Mouse (Mus musculus) adrenal gland, postnatal 4 days (tissue): ENCODE measurements around the gene Ppp1ca. TPM values are rescaled to one million over a fixed set of nuclear protein-coding genes. Genes with fewer than 3 reads are reported as not detected.

ENCODE experiments used
- DNase-seq, 2 experiments: peaks; one replicate each; pipeline ENCODE4 v3.0.0; 2021 to 2022; ENCODE audit warnings: low spot score in 2 of 2, mixed read lengths in 2 of 2
- total RNA-seq, 2 experiments: library from RNA; stranded (reverse); gene quantifications; 2 replicates each; pipeline ENCODE4 v1.2.3; 2021

The Ppp1ca gene
- total RNA-seq, 2 experiments from 2014 or later = 464 to 467 TPM

DNA sequence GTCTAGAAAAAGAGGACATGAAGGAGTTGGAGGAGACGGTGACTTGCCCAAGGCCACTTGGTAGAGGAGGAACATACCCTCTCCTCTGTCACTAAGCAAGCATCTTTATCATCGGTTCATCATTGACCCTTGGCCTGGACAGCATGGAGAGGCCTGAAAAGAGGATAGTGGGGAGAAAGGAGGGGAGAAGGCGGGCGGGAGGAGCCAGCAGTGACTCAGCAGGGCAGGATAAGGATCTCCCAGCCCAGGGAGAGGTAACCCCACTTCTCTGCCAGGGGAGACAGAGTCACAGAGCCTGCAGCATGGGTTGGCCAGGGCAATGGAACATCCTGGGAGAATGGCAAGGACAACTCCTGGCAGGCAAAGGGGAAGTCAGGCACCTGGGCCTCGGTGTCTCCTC lies 16.7 kb downstream of the Ppp1ca start:
- no peak for DNase-seq

DNA sequence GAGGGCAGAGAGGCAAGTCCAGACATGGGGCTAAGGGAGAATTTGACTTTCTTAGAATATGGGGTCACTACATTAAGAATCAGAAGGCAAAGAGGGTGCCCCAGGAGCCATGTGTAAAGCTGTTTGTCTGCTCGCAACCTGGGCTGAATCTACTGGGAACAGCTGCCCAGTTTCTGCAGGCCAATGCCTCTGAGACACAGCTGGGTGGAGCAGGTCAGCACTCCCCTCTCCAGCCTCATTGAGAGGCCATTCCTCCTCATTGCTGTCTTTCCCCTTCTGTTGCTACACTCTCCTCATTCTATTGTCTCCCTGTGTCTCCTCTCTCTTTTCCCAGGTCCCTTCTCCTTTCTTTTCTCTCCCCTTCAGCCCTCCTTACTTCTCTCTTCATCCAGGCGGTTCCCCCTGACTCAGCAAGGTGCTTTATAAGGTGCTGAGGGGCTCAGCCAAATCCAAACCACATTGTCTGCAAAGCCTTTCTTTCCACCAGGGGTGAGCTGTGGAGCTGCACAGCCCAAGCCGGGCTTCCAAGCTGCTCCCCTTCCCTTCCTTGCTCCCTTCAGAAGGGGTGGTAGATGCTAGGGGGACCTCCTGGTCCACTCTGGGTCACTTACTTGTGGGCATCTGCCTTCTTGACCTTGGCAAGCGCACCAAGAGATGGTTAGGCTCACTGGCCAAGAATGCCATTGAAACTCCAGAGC lies 20.2 kb downstream of the Ppp1ca start:
- no peak for DNase-seq

DNA sequence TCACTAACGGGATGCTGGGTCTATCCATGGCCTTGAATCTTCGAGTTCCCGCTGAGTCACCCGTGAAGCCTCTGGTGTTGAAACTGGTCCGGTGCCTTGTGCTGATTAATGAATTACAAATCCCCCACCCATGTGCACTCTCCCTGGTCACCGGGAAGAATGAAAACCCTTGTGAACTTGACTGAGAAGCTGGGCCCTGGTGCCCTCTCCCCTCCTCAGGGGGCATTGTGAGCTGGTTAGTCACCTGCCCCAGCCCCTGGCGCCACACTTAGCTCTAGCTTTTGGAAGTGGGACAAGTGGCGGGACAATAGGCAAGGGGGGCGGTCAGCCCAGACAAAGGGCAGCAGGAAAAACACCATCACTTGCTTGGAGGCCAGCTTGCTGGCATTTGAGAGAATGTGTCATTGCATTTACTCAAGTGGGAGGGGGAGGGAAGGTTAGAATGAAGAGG lies 21.7 kb downstream of the Ppp1ca start:
- no peak for DNase-seq

DNA sequence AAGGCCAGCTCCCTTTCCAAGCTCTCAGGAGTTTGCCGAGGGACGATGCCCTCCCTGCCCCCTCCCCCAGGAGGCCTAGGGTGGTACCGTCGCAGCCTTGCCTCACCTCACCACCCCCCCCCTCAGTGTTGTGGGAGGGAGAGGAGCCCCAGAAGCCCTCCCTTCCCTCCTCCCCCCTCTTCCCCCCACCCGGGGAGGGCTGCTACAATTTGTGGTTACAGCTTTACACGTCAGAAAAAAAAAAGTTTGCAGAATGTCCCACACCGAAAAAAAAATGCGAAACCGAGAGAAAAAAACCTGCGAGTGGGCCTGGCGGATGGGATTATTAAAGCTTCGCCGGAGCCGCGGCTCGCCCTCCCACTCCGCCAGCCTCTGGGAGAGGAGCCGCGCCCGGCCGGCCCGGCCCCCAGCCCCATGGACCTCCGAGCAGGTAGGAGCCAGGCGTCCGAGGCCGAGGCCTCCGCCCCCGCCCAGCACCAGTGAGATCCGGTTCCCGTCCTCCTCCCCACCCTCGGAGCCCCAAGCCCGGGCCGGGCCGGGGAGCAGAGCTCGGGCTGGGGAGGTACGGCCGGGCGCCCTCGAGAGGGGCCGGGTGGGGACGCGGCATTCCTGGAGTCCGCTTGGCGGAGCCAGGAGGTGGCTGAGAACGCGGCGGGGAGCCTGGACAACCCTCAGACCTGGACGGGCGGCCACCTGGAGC lies 22.4 kb downstream of the Ppp1ca start, which contains the start of the genes Clcf1 and AC109138.7:
Clcf1 (plus strand) TSS at position 168 of the 700 bp plus-strand sequence.
AC109138.7 (plus strand) TSS at position 287 of the 700 bp plus-strand sequence.
- no peak for DNase-seq

DNA sequence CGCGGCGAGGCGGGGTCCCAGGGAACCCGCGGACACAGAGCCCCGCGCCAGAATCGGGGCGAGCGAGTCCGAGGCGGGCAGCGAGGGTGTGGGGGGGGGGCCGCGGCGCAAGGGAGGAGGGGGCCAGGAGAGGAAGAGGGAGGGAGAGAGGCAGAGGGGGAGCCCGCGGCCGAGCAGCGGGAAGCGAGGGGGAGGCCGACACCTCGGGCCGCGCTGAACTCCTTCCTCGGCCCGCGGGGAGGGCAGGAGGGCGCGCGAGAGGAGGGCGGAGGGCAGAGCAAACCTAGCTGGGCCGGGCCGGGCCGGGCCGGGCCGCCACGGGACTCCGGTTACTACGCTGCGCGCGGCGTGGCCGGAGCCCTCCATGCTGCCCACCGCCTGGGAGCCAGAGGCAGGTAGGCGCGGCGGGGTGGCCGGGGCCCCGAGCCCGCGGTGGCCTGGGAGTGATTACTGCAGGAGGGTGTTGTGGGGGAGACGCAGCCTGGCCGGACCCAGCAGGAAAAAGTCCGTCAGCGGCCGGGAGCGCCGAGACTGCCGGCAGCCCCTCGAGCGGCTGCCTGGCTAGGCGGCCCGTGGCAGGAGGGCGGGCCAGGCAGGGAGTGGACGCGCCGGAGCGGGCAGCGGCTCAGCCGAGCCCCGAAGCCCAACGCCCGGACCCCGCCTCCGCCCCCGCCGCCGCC lies 23.0 kb downstream of the Ppp1ca start:
- no peak for DNase-seq

DNA sequence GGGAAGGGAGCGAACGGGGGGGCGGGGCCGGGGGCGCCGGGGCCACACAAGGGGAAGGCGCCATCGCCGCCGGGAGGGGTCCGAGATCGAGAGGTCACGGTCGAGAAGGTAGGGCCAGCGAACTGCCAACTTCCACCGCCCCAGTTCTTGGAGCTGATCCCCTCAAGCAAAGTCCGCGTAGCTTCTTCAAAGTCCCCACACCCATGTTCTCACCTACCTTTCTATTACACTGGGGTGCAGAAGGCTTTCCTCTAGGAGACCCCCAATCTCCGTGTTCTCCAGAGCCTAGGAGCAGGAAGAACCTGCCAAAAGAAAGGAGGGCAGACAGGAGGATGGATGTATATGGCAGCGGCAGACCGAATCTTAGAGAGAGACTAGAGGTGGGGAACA lies 23.6 kb downstream of the Ppp1ca start:
- no peak for DNase-seq

DNA sequence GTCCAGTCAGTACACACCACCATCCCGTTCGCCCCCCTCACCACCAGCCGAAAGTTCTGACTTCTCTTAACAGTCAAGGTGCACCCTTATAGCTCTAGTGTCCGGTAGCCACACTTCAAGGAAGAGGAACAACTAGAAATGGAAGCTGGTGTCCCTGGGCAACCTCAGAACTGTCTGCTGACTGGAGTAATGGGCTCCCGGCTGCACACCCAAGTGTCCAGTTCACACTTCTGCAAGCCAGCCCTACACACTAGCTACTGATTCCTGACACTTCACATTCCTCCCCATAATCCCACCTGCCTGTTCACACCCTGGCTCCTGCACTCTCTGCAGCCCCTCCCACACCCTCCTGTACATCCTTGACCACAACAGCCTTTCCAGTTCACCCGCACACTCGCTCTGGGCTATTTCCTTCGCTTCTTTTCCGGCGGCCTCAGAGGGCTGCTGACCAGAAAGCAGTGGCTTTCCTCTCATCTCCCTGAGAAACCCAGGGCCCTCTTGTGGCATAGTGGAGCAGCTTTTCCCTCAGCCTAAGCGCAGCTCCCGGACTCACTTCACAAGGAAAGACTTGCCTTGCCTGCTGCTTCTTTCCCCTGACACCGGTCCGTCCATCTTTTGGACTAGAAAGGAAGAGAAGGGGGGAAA lies 24.3 kb downstream of the Ppp1ca start:
- no peak for DNase-seq

DNA sequence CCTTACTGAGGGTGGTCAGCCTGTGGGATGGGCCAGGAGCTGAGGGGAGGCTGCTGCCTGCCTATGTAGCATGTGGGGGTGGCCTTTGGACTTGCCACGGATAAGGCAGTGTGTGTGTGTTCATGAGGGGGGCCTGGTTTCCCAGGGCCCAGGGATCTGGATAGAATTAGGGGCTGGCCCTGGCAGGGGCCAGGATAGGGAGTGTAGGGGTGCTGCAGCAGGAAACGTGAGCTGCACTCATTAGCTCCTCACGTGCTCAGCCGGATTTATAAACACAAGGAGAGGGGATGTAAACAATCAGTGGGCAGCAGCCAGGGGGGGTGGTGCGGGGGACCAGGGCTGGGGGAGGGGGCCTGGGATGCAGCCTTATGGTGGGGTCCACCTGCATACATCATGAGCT lies 25.3 kb downstream of the Ppp1ca start:
- no peak for DNase-seq

DNA sequence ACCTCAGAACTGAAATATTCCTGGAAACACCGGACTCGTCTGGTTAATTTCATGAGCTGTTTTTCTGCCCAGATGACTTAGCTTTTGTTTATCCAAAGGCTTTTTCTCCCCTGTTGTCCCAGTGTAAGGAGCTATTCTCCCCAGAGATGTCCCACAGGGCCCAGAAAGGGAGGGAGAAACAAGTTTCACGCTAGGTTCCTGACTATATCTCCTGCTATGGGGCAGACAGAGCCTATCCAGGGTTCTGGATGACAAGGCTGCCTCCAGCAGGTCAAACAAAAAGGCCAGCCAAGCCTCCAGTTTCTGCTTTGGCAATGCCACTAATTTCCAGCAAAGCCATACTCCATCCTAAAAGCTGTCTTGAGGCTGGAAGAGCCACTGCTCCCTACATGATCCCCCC lies 26.0 kb downstream of the Ppp1ca start:
- DNase-seq = no peak

DNA sequence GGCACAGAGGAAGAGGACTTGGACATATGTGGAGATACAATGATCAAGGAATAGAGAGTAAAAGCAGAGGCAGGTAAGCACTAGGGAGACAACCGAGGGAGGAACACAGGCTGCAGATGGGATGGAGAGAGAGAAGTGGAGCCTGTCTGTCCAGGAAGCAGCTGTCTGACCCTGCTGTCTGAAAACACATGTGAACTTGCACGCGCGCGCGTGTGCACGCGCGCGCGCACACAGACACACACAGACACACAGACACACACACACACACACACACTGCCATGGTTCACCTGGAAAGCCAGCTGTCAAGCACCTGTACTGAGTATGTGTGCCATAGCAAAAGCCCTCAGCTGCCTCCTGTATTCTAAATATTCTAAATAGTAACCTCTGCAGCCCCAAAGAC lies 26.4 kb downstream of the Ppp1ca start:
- DNase-seq = no peak

DNA sequence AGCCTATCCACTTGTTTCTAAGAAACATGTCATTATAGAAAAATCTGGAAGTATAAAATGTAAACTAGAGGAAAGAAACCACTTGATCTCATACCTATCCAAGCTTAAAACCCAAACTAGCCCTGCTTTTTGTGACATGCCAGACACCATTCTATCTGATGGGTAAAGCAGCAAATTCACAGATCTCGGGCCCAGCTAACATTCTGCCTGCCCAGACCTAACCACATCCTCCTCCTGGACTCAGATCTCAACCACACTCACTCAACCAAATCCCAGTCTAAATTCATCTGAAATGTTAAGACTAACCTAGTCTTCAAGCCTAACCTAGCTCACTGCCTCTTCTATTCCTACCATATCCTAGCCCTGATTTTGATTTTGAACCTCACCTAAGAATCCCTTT lies 26.9 kb downstream of the Ppp1ca start:
- DNase-seq = no peak

DNA sequence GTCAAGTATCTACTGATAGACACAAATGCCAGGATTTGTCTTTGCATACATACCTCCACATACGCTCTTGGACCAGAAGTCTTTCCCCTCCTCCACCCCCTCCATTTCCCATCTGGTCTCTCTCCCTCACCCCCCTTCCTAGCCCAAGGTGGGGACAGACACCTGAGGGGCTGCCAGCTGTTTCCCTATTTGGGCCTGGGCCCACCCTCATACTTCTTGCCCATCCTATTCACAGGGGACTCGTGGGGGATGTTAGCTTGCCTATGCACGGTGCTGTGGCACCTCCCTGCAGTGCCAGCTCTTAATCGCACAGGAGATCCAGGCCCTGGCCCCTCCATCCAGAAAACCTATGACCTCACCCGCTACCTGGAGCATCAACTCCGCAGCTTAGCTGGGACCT lies 28.1 kb downstream of the Ppp1ca start:
- no peak for DNase-seq

DNA sequence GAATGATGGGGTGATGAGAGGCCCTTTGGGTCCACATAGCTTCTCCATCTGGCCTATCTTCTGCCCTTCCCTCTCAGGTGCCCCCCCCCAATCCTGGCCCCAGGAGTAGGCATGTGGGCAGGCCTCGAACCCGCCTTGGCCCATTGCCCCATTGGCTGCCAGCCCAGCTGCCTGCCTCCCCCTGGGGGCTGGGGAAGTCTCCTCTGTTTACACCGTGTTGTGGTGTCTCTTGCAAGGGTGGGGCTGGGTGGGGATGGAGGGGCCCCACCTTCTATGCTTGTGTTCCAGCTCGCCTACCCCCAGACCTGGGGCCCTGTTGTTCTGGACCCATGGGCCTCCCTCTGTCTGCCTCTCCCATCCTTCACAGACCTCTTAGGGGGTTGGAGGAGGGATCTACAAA lies 28.6 kb downstream of the Ppp1ca start:
- DNase-seq = no peak

DNA sequence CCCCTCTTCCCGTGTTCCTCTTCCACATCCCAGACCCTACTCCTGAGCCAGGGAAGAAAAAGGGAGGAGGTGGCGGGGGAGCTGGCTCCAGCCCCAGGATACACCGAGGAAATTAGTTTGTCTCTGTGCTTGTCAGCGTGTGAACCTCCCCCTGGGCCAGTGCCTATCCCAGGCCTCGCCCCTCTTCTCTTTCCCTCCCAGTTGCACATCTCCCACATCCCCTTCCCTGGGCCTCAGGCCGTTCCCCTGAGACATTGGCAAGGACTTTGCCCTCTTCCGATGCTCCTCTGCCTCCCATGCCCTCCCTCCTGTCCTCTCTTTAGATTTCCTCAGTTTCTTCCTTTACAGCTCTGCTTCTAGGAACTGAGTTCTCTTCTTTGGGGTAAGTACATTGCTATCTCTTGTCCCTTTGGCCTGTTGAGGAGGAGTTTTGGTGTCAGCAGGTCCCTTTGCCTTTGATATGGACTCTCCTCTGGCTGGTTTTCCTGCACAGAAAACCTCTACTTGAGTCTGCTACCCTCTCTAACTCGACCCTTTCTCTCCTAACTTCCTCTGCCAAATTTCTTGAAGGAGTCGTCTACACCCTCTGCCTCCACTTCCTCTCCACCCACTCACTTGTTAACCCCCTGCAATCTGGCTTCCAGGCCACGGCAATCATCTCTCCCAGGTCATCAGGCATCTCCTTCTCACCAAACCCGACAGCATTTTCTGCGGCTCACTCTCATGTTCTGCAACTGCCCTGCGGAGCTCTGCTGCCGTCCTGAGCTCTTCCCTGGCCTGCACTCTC lies 29.3 kb downstream of the Ppp1ca start:
- DNase-seq = no peak

DNA sequence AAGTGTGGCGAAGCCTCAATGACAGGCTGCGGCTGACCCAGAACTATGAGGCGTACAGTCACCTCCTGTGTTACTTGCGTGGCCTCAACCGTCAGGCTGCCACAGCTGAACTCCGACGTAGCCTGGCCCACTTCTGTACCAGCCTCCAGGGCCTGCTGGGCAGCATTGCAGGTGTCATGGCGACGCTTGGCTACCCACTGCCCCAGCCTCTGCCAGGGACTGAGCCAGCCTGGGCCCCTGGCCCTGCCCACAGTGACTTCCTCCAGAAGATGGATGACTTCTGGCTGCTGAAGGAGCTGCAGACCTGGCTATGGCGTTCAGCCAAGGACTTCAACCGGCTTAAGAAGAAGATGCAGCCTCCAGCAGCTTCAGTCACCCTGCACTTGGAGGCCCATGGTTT lies 30.3 kb downstream of the Ppp1ca start:
- no peak for DNase-seq

DNA sequence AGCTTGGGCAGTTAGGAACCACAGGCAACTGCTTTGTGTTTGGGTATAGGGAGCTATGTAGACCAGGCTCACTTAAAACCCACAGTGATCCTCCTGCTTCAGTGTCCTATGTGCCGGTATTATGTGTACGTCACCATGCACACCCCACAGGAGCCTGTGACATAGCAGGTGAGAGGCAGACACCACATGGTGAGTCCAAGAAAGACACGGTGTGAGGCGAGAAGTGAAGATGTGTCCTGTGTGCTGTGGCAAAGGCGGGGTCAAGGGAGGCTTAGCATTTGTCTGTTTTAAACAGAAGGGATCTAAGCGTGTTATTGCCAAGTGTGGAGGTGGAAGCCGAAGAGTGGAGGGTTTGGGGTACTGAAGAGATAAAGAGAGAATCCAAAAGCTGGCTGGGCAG lies 34.9 kb downstream of the Ppp1ca start:
- no peak for DNase-seq

DNA sequence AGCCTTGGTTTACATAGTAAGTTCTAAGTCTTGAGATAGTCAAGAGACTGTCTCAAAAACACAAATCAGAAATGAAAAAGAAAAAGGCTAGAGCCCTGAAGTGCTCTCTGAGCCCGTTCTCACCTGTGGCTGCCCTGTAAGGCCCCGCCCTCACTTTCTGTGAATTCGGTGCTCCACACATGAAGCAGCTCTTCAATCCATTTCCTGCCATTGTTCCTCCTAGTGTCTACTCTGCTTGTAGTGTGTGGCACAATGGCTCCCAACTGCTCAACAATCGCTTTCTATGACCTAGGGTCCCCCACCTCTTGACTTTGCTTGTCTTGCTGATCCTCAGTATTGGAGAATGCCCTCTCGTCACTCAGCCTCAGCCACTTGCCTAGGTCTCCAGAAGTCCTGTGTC lies 35.6 kb downstream of the Ppp1ca start:
- DNase-seq = no peak

DNA sequence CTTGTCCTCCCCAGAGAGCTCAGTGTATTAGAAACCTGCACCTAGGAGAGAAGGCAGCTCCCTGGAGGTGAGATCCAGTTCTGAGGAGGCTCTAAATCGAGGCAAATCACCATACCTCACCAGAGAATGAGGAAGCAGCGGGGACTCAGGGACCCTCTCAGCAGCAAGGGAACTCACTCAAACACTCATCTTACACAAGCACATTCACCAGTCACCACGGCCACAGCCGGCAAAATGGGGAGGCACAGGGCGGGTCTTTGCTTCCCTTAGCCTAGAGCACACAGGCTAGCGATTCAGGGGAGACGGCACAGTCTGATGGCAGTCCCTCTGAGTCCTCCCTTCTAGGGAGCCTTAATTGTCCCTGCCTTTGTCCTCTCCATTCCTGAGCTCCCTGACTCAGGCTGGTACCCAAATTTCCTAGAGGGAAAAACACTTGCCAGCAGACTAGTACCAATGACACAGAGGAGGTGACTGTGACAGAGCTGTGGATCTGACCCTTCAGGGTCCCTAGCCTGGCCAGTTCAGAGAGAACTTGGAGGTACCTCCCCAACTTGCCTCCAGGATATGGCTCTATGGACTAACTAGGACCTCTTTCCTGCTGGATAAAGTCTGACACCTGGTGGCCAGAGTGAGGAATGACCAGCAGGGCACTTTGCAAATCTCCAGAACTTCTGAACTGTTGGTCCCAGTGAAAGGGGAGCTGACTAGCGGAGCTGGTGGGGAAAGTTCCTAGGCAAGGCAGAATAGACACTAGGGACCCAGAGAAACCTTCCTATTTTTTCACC lies 36.2 kb downstream of the Ppp1ca start:
- DNase-seq = no peak

DNA sequence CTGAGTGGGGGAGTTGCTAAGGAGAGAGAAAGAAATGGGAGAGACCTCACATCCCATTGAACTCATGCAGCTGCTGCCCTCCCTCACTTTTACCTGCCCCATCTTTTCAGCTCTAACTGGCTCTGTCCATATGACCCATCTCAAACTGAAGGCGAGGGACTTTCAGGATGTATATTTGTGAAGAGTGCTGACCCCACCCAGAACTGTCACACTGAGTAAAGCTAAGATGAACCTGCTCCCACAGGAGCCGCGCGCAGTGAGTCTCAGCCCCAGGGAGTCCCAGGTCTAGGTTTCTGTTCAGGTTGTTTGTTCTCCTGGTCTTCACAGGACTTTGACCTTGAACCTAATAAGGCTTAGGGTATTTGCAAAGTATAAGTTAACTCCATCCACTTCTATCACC lies 37.0 kb downstream of the Ppp1ca start:
- DNase-seq = no peak

DNA sequence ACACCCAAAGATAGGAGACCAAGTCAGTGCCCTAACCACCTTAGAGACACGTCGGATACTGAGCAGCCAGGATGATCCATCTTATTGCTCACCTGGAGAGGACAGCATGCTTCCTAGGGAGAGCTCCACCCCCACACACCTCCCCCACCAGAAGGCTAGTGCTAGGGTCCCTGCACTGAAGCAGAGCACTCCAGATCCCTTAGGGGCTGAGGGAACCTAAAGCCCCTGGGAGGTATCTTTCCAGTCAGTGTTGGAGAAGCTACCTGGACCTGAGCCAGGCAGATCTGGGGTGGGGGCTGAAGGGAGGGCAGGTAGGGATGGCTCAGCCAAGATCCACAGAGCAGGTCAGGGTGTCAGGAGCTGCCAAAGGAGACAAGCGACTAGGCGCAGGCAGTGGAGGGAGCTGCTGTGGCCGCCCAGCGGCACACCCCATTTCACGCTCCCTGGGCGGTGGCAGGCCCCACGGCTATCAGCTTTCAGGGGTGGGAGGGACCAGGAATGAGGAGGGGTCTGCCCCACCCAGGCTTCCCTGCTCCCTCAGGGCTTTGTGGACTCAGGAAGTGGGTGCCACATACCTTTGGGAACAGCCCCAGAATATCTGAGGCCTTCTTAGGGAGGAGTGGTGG lies 37.7 kb downstream of the Ppp1ca start:
- DNase-seq = no peak
